14 mouse cellular contexts compared by ENCODE assay signal in genomic region chr3:94921104-94921503, GRCm38 (mm10). TPM values are rescaled to one million over a fixed set of nuclear protein-coding genes. Genes with fewer than 3 reads are reported as not detected.
DNase-seq lines count a peak whose midpoint lies in the region.
"Had no signal": no experiment of that assay in that cellular context is flagged by ENCODE, and none has a peak within 500 bp of the region (broad histone marks: within the 10 kb centered on the region; RNA-seq: fewer than 3 reads in every experiment).

No protein-coding gene starts in this region.

- peak; percentile 28 for DNase-seq in gastrocnemius, postnatal 25 days
- DNase-seq in gastrocnemius, postnatal 4 days (ENCODE audit: low spot score in 2 of 2): no peak
- peak; percentile 21 for DNase-seq in left cerebral cortex, postnatal 4 days
- no peak for DNase-seq in left cerebral cortex, adult 18-20 months (ENCODE audit: low spot score in 2 of 2)
- peak; percentile 56 for DNase-seq in testis, postnatal 14 days (ENCODE audit: low spot score)
- no peak for DNase-seq in testis, postnatal 10 days (ENCODE audit: low spot score)
- no peak for DNase-seq in liver
- DNase-seq: B cell, adult 2 months; cerebellum, adult 8-10 months; gastrocnemius, postnatal 36 days; layer of hippocampus, postnatal 36 days; lung, adult 18-20 months; retina, postnatal 1 day; thymus, postnatal 14 days had no signal

- intact Hi-C loops in left cerebral cortex, postnatal 4 days (cut with DNase I): no loop called here

RNA-seq across cellular contexts. Expression of gene Selenbp1, which starts 11.8 kb away (rescaled TPM):
- 10 to 100 TPM; 10.7 to 15.2 TPM for total RNA-seq in gastrocnemius, postnatal 25 days (2021)
- 10 to 100 TPM; 14.8 to 15.4 TPM for total RNA-seq in gastrocnemius, postnatal 4 days (2021)
- total RNA-seq in left cerebral cortex, postnatal 4 days (2021): 1 to 10 TPM; 3.8 to 4.8 TPM
- total RNA-seq in left cerebral cortex, adult 18-20 months (2021): 10 to 100 TPM in 1 of 2 experiments, 1 to 10 TPM in 1; 9.9 to 10.5 TPM

RNA-seq across cellular contexts. Expression of gene Rfx5, which starts 32.8 kb away (rescaled TPM):
- 1 to 10 TPM; 3.3 to 6.6 TPM for total RNA-seq in gastrocnemius, postnatal 25 days (2021)
- total RNA-seq in gastrocnemius, postnatal 4 days (2021): 10 to 100 TPM; 14.7 to 16.8 TPM
- total RNA-seq in left cerebral cortex, postnatal 4 days (2021): 10 to 100 TPM; 19.6 to 27.6 TPM
- 10 to 100 TPM; 23.1 to 24.5 TPM for total RNA-seq in left cerebral cortex, adult 18-20 months (2021)

RNA-seq across cellular contexts. Expression of gene Psmb4, which starts 34.3 kb away (rescaled TPM):
- total RNA-seq in gastrocnemius, postnatal 25 days (2021): 100 to 1,000 TPM; 172 to 192 TPM
- total RNA-seq in gastrocnemius, postnatal 4 days (2021): 100 to 1,000 TPM; 330 to 360 TPM
- 100 to 1,000 TPM; 320 to 322 TPM for total RNA-seq in left cerebral cortex, postnatal 4 days (2021)
- 100 to 1,000 TPM; 281 to 296 TPM for total RNA-seq in left cerebral cortex, adult 18-20 months (2021)

RNA-seq across cellular contexts. Expression of gene Pi4kb, which starts 53.4 kb away (rescaled TPM):
- total RNA-seq in gastrocnemius, postnatal 25 days (2021): 10 to 100 TPM; 20.2 to 23.8 TPM
- total RNA-seq in gastrocnemius, postnatal 4 days (2021): 10 to 100 TPM; 47.5 to 49.3 TPM
- 10 to 100 TPM; 50.0 to 56.4 TPM for total RNA-seq in left cerebral cortex, postnatal 4 days (2021)
- total RNA-seq in left cerebral cortex, adult 18-20 months (2021): 10 to 100 TPM; 60.9 to 62.2 TPM

Comparison
In these comparisons a context has a peak if more than half of its experiments do, and no peak if none do; other contexts are left out.
1. DNase-seq: peak in gastrocnemius, postnatal 25 days (single experiment), left cerebral cortex, postnatal 4 days (single experiment) and testis, postnatal 14 days (single experiment); none in gastrocnemius, postnatal 4 days (0 of 2), left cerebral cortex, adult 18-20 months (0 of 2), testis, postnatal 10 days (single experiment) and liver (single experiment).